Mouse (Mus musculus) cerebellum, postnatal 10 days (tissue): ENCODE measurements around the gene Col7a1.

Source experiments
- DNase-seq, 2 experiments: peaks; one replicate each; pipeline ENCODE4 v3.0.0; 2021; ENCODE audit warnings: mixed read lengths in 2 of 2

Col7a1 gene

DNA sequence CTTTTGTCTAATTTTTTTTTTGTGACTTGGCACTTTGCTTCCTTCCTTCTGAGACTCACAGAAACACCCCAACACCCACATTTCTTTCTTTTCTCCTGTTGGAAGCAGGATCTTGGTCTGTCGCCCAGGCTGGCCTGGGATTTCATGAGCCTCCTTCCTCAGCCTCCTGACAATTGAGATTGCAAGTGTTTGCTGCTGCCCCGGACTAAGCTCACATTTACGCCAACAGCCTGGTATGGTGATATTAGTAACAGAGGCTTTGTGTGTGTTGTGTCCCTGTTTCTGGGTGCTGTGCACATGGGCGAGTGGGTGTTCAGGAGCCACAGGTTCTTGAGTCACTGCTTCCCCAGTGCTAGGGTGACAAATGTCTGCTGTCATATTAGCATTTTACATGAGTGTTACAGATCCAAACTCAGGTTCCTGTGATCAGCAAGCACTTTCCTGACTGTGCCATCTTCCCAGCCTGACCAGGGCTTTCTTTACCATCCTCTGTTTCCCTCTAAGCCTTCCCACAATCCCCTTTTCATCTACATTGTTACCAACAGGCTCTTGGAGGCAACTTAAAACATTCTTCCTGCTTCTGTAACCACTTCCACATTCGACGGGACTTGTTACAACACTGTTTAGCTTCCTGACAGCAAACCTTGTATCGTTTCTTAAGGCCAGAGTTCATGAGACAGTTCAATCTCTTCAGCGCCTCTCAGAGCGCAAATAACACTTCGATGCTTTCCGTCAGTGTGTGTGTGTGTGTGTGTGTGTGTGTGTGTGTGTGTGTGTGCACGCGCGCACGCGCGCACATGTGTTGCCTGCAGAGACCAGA is 69.7 kb downstream of the Col7a1 start:
- DNase-seq = no peak

DNA sequence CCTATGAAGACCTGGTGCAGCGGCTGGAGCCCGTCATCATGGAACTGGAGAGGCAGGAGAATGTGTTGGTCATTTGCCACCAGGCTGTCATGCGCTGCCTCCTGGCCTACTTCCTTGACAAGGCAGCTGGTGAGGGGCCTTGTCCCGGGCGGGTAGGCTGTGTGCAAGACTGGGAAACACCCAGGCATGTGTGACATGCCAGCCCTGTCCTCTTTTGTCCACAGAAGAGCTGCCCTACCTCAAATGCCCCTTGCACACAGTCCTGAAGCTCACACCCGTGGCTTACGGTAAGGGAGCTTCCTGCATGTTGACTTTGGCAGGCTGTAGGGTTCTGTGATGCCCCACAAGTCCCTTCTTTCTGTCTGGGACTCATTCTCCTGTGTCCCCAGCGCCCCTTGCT is 74.1 kb downstream of the Col7a1 start:
- peak; percentile 72 to 77 for DNase-seq

DNA sequence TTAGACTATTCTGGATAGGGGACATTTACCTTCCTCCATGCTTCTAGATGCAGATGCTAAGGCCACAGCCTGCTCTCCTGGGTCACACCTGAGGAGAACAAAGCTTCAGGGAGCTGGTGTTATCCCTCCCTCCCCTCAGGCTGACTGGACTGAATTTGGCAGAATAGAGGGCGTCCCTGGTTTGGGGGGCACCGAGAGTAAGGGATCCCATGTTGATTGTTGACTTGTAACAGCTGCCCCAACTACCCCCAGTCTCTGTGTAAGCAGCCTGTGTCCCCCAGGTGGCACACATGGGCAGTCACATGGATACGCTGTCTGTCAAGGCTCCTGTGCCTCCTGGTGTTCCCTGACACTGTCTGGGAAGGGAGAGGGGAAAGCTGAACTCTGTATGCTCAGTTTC is 75.0 kb downstream of the Col7a1 start:
- DNase-seq = no peak

DNA sequence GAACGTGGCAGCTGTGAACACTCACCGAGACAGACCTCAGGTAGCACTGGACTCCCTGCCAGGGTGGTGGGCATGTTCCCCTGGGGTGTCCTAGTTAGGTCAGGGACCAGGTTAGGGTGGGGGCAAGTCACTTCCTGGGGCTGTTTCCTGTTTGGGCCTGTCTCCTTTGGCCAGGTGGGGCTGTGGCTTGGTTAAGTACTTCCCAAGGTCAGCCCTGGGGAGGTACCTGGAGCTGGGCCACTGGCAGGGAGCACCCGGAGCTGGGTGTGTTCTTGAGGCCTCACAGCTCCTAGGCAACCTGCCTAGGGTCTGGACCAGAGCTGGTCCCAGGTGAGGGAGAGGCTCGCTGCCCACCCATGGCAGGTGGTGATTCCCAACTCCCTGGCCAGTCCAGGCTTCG is 75.5 kb downstream of the Col7a1 start:
- no peak for DNase-seq

DNA sequence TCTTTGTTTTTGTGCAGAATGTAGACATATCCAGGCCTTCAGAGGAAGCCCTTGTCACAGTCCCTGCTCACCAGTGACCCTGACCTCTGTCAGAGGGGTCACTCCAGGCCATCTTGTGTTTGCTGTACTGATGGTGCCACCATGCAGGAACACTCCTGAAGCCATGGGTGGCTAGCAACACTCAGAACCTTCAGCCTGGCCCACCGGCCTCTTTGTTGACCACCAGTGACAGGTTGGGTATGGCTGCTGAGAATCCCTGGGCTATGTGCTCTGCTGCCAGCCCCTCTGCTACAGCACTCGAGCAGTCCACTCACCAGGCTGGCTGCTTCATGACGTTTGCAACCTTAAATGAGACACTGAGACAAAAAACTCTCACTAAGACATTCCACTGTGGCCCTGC is 76.9 kb downstream of the Col7a1 start:
- DNase-seq = no peak

DNA sequence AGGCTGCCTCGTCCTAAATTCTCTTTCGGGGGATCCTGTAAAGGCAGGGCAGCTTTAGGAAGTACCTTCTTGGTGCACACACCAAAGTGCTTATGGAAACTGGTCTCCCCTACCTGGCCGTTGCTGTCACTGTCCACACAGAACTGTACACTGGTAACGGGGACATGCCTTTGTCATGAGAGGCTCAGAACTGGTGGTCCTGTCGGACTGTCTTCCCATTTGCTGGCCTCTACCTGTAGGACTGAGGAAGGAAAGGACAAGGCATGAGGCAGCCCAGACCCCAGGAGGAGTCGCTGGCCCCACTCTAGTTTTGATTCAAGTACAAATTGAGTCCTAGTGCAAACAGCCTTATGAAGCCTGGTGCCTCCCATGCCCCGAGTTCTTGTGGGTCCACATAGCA is 77.6 kb downstream of the Col7a1 start:
- DNase-seq = no peak

DNA sequence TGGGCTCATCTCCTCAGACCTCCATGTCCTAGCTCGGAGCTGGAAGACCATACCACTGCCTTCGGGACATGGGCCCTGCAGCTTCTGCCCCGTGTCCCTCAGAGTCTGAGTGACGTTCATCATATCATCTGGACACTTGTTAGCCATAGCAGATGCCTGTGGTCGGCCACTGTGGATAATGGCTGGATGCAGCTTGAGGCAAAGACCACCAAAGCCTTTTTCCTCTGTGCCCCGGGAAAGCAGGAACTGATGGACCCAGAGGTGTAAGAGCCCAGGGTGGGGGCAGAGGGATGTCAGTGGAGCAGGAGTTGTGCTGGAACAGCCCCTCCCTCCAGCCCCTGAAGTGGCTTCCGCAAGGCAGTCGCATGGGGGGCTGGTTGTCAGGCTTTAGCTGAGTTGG is 78.3 kb downstream of the Col7a1 start:
- no peak for DNase-seq

DNA sequence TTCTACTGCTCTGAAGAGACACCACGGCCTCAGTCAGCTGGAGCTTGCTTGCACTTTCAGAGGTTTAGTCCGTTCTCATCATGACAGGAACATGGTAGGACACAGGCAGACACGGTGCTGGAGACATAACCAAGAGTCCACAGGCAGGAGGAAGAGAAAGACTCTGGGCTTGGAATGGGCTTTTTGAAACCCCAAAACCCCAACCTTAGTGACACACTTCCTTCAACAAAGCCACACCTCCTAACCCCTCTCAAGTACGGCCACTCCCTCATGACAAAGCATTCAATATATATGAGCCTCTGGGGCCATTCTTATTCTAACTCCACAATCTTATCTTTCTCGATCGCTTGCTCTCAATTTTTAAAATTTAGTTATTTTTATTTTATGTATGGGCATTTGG is 79.0 kb downstream of the Col7a1 start:
- no peak for DNase-seq
